Mouse (Mus musculus) kidney, embryonic 14.5 days (tissue): ENCODE measurements at regions not wholly inside any gene's neighbourhood (a gene's known extent, or its start where the extent isn't known, plus 50 kb on each side); places are given as distances from the start of the nearest gene placed in this dataset.

Experiments
- ATAC-seq: fragments of 200-750 bp; cut with Nextera tagmentation; 2 replicates; pipeline ENCODE4 v1.8.0; 2017; ENCODE audit warnings: moderate number of reproducible peaks, mild to moderate bottlenecking, moderate TSS enrichment, moderate library complexity; ENCODE audit not compliant: low FRiP score, low TSS enrichment
- H3K27ac ChIP-seq: fragments of 300-500 bp; sonication (generic); 2 replicates; pipeline ENCODE4 v1.5.1; 2014; ENCODE audit warnings: low read depth, mild to moderate bottlenecking, low read length, moderate library complexity, mixed read lengths
- H3K27me3 ChIP-seq: fragments of 300-500 bp; sonication (generic); 2 replicates; pipeline ENCODE4 v1.6.1; 2014; ENCODE audit warnings: mild to moderate bottlenecking, low read length; ENCODE audit not compliant: control insufficient read depth, insufficient read depth
- H3K36me3 ChIP-seq: fragments of 300-500 bp; sonication (generic); 2 replicates; pipeline ENCODE4 v1.6.1; 2014; ENCODE audit warnings: low read length, mixed read lengths; ENCODE audit not compliant: control insufficient read depth, insufficient read depth
- H3K4me1 ChIP-seq: fragments of 300-500 bp; sonication (generic); 2 replicates; pipeline ENCODE4 v1.6.1; 2014; ENCODE audit warnings: low read length, mixed read lengths; ENCODE audit not compliant: control insufficient read depth, insufficient read depth
- H3K4me2 ChIP-seq: fragments of 300-500 bp; sonication (generic); replicated peaks from 2 replicates; pipeline ENCODE4 v1.6.1; 2014; ENCODE audit warnings: low read depth, mild to moderate bottlenecking, low read length
- H3K4me3 ChIP-seq: fragments of 300-500 bp; sonication (generic); 2 replicates; pipeline ENCODE4 v1.5.1; 2014; ENCODE audit warnings: mild to moderate bottlenecking, low read length
- H3K9ac ChIP-seq: fragments of 300-500 bp; sonication (generic); 2 replicates; pipeline ENCODE4 v1.6.1; 2014; ENCODE audit warnings: low read depth, mild to moderate bottlenecking, low read length, moderate library complexity
- H3K9me3 ChIP-seq: fragments of 300-500 bp; sonication (generic); 2 replicates; pipeline ENCODE4 v1.6.1; 2016; ENCODE audit warnings: low read length; ENCODE audit not compliant: control insufficient read depth
- WGBS: fragments of 180-500 bp; shearing (Covaris S2); extraction: QIAGEN DNeasy Blood & Tissue Kit; methylation state at CpG from one replicate; pipeline ENCODE4 v1.1.7; 2014; 5-methylcytosine and 5-hydroxymethylcytosine counted together

- no peaks in the 10 kb centered on the region for H3K36me3 ChIP-seq
- H3K9ac ChIP-seq = no peak overlapping the region
- H3K9me3 ChIP-seq = no peaks in the 10 kb centered on the region
- 83% methylated on average over 2 of the region's 2 CpGs for WGBS
- H3K27me3 ChIP-seq = no peaks in the 10 kb centered on the region
- H3K4me3 ChIP-seq = no peak overlapping the region
- H3K27ac ChIP-seq = no peak overlapping the region
- ATAC-seq = no peak
- H3K4me1 ChIP-seq = no peaks in the 10 kb centered on the region
- no peak overlapping the region for H3K4me2 ChIP-seq
These were observed 467.6 kb downstream of the Gabrg2 start for GRCm38 (mm10) chr11:41533009-41533408.

- no peak for ATAC-seq
- H3K9ac ChIP-seq = no peak overlapping the region
- no peaks in the 10 kb centered on the region for H3K27me3 ChIP-seq
- H3K4me3 ChIP-seq = no peak overlapping the region
- no peaks in the 10 kb centered on the region for H3K9me3 ChIP-seq
- H3K27ac ChIP-seq = no peak overlapping the region
- H3K4me1 ChIP-seq = no peaks in the 10 kb centered on the region
- no peak overlapping the region for H3K4me2 ChIP-seq
- no peaks in the 10 kb centered on the region for H3K36me3 ChIP-seq
- 71% methylated on average over 7 of the region's 7 CpGs for WGBS
These were observed 468.4 kb downstream of the Gabrg2 start for GRCm38 (mm10) chr11:41531971-41532896.

- ATAC-seq = no peak
- WGBS = 91% methylated on average over 5 of the region's 5 CpGs
These were observed 475.7 kb downstream of the Gabrg2 start for GRCm38 (mm10) chr11:41524979-41525378.

GRCm38 (mm10) chr11:41493277-41493676 lies 507.4 kb downstream of the Gabrg2 start:
- no peak overlapping the region for H3K4me2 ChIP-seq
- no peaks in the 10 kb centered on the region for H3K36me3 ChIP-seq

More at GRCm38 (mm10) chr11:41524979-41525378, 475.7 kb downstream of the Gabrg2 start:
- Histone ChIP-seq H3K4me1 (no peaks in the 10 kb centered on the region), H3K9me3 (no peaks in the 10 kb centered on the region), H3K27ac (no peak overlapping the region), H3K4me2 (no peak overlapping the region), H3K9ac (no peak overlapping the region), H3K4me3 (no peak overlapping the region), H3K27me3 (no peaks in the 10 kb centered on the region), H3K36me3 (no peaks in the 10 kb centered on the region)

GRCm38 (mm10) chr11:41491966-41492365 lies 508.7 kb downstream of the Gabrg2 start:
- ATAC-seq = no peak
- Histone ChIP-seq H3K27me3 (no peaks in the 10 kb centered on the region), H3K4me2 (no peak overlapping the region)

More at GRCm38 (mm10) chr11:41493277-41493676, 507.4 kb downstream of the Gabrg2 start:
- no peak for ATAC-seq
- Histone ChIP-seq H3K9ac (no peak overlapping the region), H3K9me3 (no peaks in the 10 kb centered on the region), H3K4me1 (no peaks in the 10 kb centered on the region), H3K4me3 (no peak overlapping the region), H3K27ac (no peak overlapping the region), H3K27me3 (no peaks in the 10 kb centered on the region)
- 71% methylated on average over 7 of the region's 7 CpGs for WGBS

GRCm38 (mm10) chr11:41491279-41491678 lies 509.4 kb downstream of the Gabrg2 start:
- H3K9ac ChIP-seq = no peak overlapping the region
- WGBS = 82% methylated on average over 3 of the region's 3 CpGs

More at GRCm38 (mm10) chr11:41491966-41492365, 508.7 kb downstream of the Gabrg2 start:
- H3K36me3 ChIP-seq = no peaks in the 10 kb centered on the region
- H3K4me1 ChIP-seq = no peaks in the 10 kb centered on the region
- 79% methylated on average over 5 of the region's 5 CpGs for WGBS
- H3K9ac ChIP-seq = no peak overlapping the region
- H3K4me3 ChIP-seq = no peak overlapping the region
- H3K27ac ChIP-seq = no peak overlapping the region
- H3K9me3 ChIP-seq = no peaks in the 10 kb centered on the region

GRCm38 (mm10) chr11:41483881-41484280 lies 516.8 kb downstream of the Gabrg2 start:
- H3K36me3 ChIP-seq = no peaks in the 10 kb centered on the region
- H3K4me3 ChIP-seq = no peak overlapping the region
- H3K4me2 ChIP-seq = no peak overlapping the region
- no peaks in the 10 kb centered on the region for H3K27me3 ChIP-seq
- no peak overlapping the region for H3K9ac ChIP-seq
- H3K27ac ChIP-seq = no peak overlapping the region
- no peaks in the 10 kb centered on the region for H3K4me1 ChIP-seq
- 26% methylated on average over 1 of the region's 1 CpGs for WGBS
- peak; percentile 66; the same call in 1 of the 2 replicates for ATAC-seq
- H3K9me3 ChIP-seq = no peaks in the 10 kb centered on the region

More at GRCm38 (mm10) chr11:41491279-41491678, 509.4 kb downstream of the Gabrg2 start:
- Histone ChIP-seq H3K4me3 (no peak overlapping the region), H3K27ac (no peak overlapping the region), H3K4me1 (no peaks in the 10 kb centered on the region), H3K9me3 (no peaks in the 10 kb centered on the region), H3K36me3 (no peaks in the 10 kb centered on the region), H3K27me3 (no peaks in the 10 kb centered on the region), H3K4me2 (no peak overlapping the region)
- ATAC-seq = no peak

- Histone ChIP-seq H3K27ac (no peak overlapping the region), H3K4me3 (no peak overlapping the region), H3K9ac (no peak overlapping the region), H3K4me1 (no peaks in the 10 kb centered on the region), H3K36me3 (no peaks in the 10 kb centered on the region), H3K9me3 (no peaks in the 10 kb centered on the region), H3K27me3 (no peaks in the 10 kb centered on the region), H3K4me2 (no peak overlapping the region)
- no peak; the same call in 1 of the 2 replicates for ATAC-seq
- 72% methylated on average over 1 of the region's 1 CpGs for WGBS
These were observed 529.6 kb downstream of the Gabrg2 start for GRCm38 (mm10) chr11:41470938-41471633.

- no peak for ATAC-seq
- WGBS = 52% methylated on average over 2 of the region's 2 CpGs
- Histone ChIP-seq H3K36me3 (no peaks in the 10 kb centered on the region), H3K9ac (no peak overlapping the region), H3K27me3 (no peaks in the 10 kb centered on the region), H3K27ac (no peak overlapping the region), H3K4me3 (no peak overlapping the region), H3K4me2 (no peak overlapping the region), H3K9me3 (no peaks in the 10 kb centered on the region), H3K4me1 (no peaks in the 10 kb centered on the region)
These were observed 533.3 kb downstream of the Gabrg2 start for GRCm38 (mm10) chr11:41467330-41467729.
